Mouse (Mus musculus): ENCODE results near the gene Neurl3. TPM values are rescaled to one million over a fixed set of nuclear protein-coding genes. Genes with fewer than 3 reads are reported as not detected.
A peak's percentile ranks its signal among the peaks of the same experiment; 100 is the strongest.

Neurl3 gene
- polyA plus RNA-seq, 1 experiment from 2014 or later = 0.45 TPM

GRCm38 (mm10) chr1:36243447-36244057 is 30.9 kb downstream of the Neurl3 start:
- H3K27me3 ChIP-seq (ENCODE audit: low read depth, poor library complexity, severe bottlenecking) = no peaks in the 10 kb centered on the region
- H3K9me3 ChIP-seq (replicated peaks) = no peaks in the 10 kb centered on the region
- peak overlapping the region; percentile 99 for H3K4me3 ChIP-seq
- no peak for DNase-seq (ENCODE audit: low spot score)
- whole genome bisulfite sequencing = 5% methylated on average over 21 of the region's 21 CpGs
- peaks cover 12% of the 10 kb centered on the region for H3K4me1 ChIP-seq
- peak overlapping the region; percentile 86 for H3K27ac ChIP-seq
- 0 out of 2 replicates have a peak, but pooled peaks cover 3% of the 10 kb centered on the region for H3K36me3 ChIP-seq

GRCm38 (mm10) chr1:36241903-36242429 is 32.5 kb downstream of the Neurl3 start:
- no peak for DNase-seq (ENCODE audit: low spot score)
- Histone ChIP-seq H3K36me3 (peaks cover 5% of the 10 kb centered on the region), H3K27me3 (ENCODE audit: low read depth, poor library complexity, severe bottlenecking) (no peaks in the 10 kb centered on the region), H3K27ac (no peak overlapping the region), H3K4me1 (peaks cover 12% of the 10 kb centered on the region), H3K9me3 (replicated peaks) (no peaks in the 10 kb centered on the region), H3K4me3 (no peak overlapping the region)
- WGBS = 92% methylated on average over 15 of the region's 15 CpGs

GRCm38 (mm10) chr1:36240176-36240575 is 34.3 kb downstream of the Neurl3 start:
- H3K27me3 ChIP-seq (ENCODE audit: low read depth, poor library complexity, severe bottlenecking) = no peaks in the 10 kb centered on the region
- 80% methylated on average over 6 of the region's 6 CpGs for WGBS
- H3K27ac ChIP-seq = no peak overlapping the region

GRCm38 (mm10) chr1:36239396-36239795 is 35.1 kb downstream of the Neurl3 start:
- no peaks in the 10 kb centered on the region for H3K27me3 ChIP-seq (ENCODE audit: low read depth, poor library complexity, severe bottlenecking)
- peaks cover 12% of the 10 kb centered on the region for H3K4me1 ChIP-seq
- no peak overlapping the region for H3K27ac ChIP-seq
- H3K9me3 ChIP-seq (replicated peaks) = no peaks in the 10 kb centered on the region
- no peak for DNase-seq (ENCODE audit: low spot score)
- WGBS = 89% methylated on average over 10 of the region's 10 CpGs
- H3K36me3 ChIP-seq = peaks cover 25% of the 10 kb centered on the region
- H3K4me3 ChIP-seq = no peak overlapping the region

More at GRCm38 (mm10) chr1:36240176-36240575, 34.3 kb downstream of the Neurl3 start:
- Histone ChIP-seq H3K4me3 (no peak overlapping the region), H3K36me3 (peaks cover 17% of the 10 kb centered on the region), H3K4me1 (peaks cover 12% of the 10 kb centered on the region), H3K9me3 (replicated peaks) (no peaks in the 10 kb centered on the region)
- no peak for DNase-seq (ENCODE audit: low spot score)

- no peak for DNase-seq (ENCODE audit: low spot score)
- no peaks in the 10 kb centered on the region for H3K9me3 ChIP-seq (replicated peaks)
- H3K4me1 ChIP-seq = no peaks in the 10 kb centered on the region
- H3K27ac ChIP-seq = no peak overlapping the region
- no peak overlapping the region for H3K4me3 ChIP-seq
- WGBS = 78% methylated on average over 2 of the region's 2 CpGs
- H3K36me3 ChIP-seq = peaks cover 54% of the 10 kb centered on the region
- no peaks in the 10 kb centered on the region for H3K27me3 ChIP-seq (ENCODE audit: low read depth, poor library complexity, severe bottlenecking)
Observed at GRCm38 (mm10) chr1:36235855-36236254, 38.6 kb downstream of the Neurl3 start.

GRCm38 (mm10) chr1:36235057-36235639 is 39.3 kb downstream of the Neurl3 start:
- no peaks in the 10 kb centered on the region for H3K4me1 ChIP-seq
- H3K27me3 ChIP-seq (ENCODE audit: low read depth, poor library complexity, severe bottlenecking) = no peaks in the 10 kb centered on the region
- no peak for DNase-seq (ENCODE audit: low spot score)
- H3K27ac ChIP-seq = no peak overlapping the region
- no peak overlapping the region for H3K4me3 ChIP-seq
- 81% methylated on average over 9 of the region's 9 CpGs for WGBS
- no peaks in the 10 kb centered on the region for H3K9me3 ChIP-seq (replicated peaks)
- H3K36me3 ChIP-seq = peaks cover 57% of the 10 kb centered on the region

- DNase-seq (ENCODE audit: low spot score) = no peak
- no peak overlapping the region for H3K4me3 ChIP-seq
- 92% methylated on average over 6 of the region's 6 CpGs for WGBS
- no peaks in the 10 kb centered on the region for H3K4me1 ChIP-seq
- H3K27me3 ChIP-seq (ENCODE audit: low read depth, poor library complexity, severe bottlenecking) = no peaks in the 10 kb centered on the region
- H3K27ac ChIP-seq = no peak overlapping the region
- H3K9me3 ChIP-seq (replicated peaks) = no peaks in the 10 kb centered on the region
- peaks cover 70% of the 10 kb centered on the region for H3K36me3 ChIP-seq
Observed at GRCm38 (mm10) chr1:36233218-36233617, 41.3 kb downstream of the Neurl3 start.

GRCm38 (mm10) chr1:36230919-36231705 is 43.4 kb downstream of the Neurl3 start:
- H3K4me1 ChIP-seq = no peaks in the 10 kb centered on the region
- H3K27ac ChIP-seq = no peak overlapping the region
- peaks cover 84% of the 10 kb centered on the region for H3K36me3 ChIP-seq
- no peaks in the 10 kb centered on the region for H3K27me3 ChIP-seq (ENCODE audit: low read depth, poor library complexity, severe bottlenecking)
- H3K4me3 ChIP-seq = no peak overlapping the region
- DNase-seq (ENCODE audit: low spot score) = no peak
- H3K9me3 ChIP-seq (replicated peaks) = no peaks in the 10 kb centered on the region
- 93% methylated on average over 7 of the region's 7 CpGs for WGBS

- WGBS = 90% methylated on average over 9 of the region's 9 CpGs
- peaks cover 82% of the 10 kb centered on the region for H3K36me3 ChIP-seq
- no peak overlapping the region for H3K4me3 ChIP-seq
- H3K9me3 ChIP-seq (replicated peaks) = no peaks in the 10 kb centered on the region
- no peaks in the 10 kb centered on the region for H3K4me1 ChIP-seq
- H3K27ac ChIP-seq = no peak overlapping the region
- H3K27me3 ChIP-seq (ENCODE audit: low read depth, poor library complexity, severe bottlenecking) = no peaks in the 10 kb centered on the region
- no peak for DNase-seq (ENCODE audit: low spot score)
Observed at GRCm38 (mm10) chr1:36228461-36228860, 46.0 kb downstream of the Neurl3 start.

- 88% methylated on average over 3 of the region's 3 CpGs for WGBS
- peaks cover 88% of the 10 kb centered on the region for H3K36me3 ChIP-seq
Observed at GRCm38 (mm10) chr1:36224648-36225047, 49.8 kb downstream of the Neurl3 start.

More at GRCm38 (mm10) chr1:36224648-36225047, 49.8 kb downstream of the Neurl3 start:
- Histone ChIP-seq H3K4me3 (no peak overlapping the region), H3K9me3 (replicated peaks) (no peaks in the 10 kb centered on the region), H3K27ac (no peak overlapping the region), H3K27me3 (ENCODE audit: low read depth, poor library complexity, severe bottlenecking) (no peaks in the 10 kb centered on the region), H3K4me1 (no peaks in the 10 kb centered on the region)
- no peak for DNase-seq (ENCODE audit: low spot score)

Data from limb, embryonic 10.5 days (tissue).